Mouse (Mus musculus) embryonic facial prominence, embryonic 11.5 days (tissue): Measurements from ENCODE around the gene Pitx1. TPM values are rescaled to one million over a fixed set of nuclear protein-coding genes. Genes with fewer than 3 reads are reported as not detected.

Source experiments
- ATAC-seq: fragments of 200-750 bp; cut with Nextera tagmentation; replicated peaks from 2 replicates; pipeline ENCODE4 v1.8.0; 2017; ENCODE audit warnings: low read depth; ENCODE audit not compliant: insufficient number of reproducible peaks, low FRiP score, low TSS enrichment
- DNase-seq: peaks from one replicate; pipeline ENCODE4 v3.0.0-alpha.2; 2015; ENCODE audit warnings: low spot score
- H3K27ac ChIP-seq: fragments of 300-500 bp; sonication (generic); replicated peaks from 2 replicates; pipeline ENCODE4 v1.5.1; 2014; ENCODE audit warnings: mild to moderate bottlenecking, low read depth, low read length, control low read depth
- H3K27me3 ChIP-seq: fragments of 300-500 bp; sonication (generic); 2 replicates; pipeline ENCODE4 v1.6.1; 2014; ENCODE audit warnings: mild to moderate bottlenecking, low read length, moderate library complexity, mixed read lengths; ENCODE audit not compliant: control insufficient read depth, insufficient read depth
- H3K36me3 ChIP-seq: fragments of 300-500 bp; sonication (generic); replicated peaks from 2 replicates; pipeline ENCODE4 v1.6.1; 2014; ENCODE audit warnings: low read depth, mild to moderate bottlenecking, low read length, moderate library complexity, mixed read lengths; ENCODE audit not compliant: control insufficient read depth, insufficient read depth
- H3K4me1 ChIP-seq: fragments of 300-500 bp; sonication (generic); 2 replicates; pipeline ENCODE4 v1.6.1; 2014; ENCODE audit warnings: low read length, mixed read lengths; ENCODE audit not compliant: control insufficient read depth, insufficient read depth
- H3K4me2 ChIP-seq: fragments of 300-500 bp; sonication (generic); 2 replicates; pipeline ENCODE4 v1.6.1; 2014; ENCODE audit warnings: low read depth, mild to moderate bottlenecking, control low read depth, low read length, moderate library complexity
- H3K4me3 ChIP-seq: fragments of 300-500 bp; sonication (generic); 2 replicates; pipeline ENCODE4 v1.5.1; 2014; ENCODE audit warnings: low read depth, low read length, control low read depth
- H3K9ac ChIP-seq: fragments of 300-500 bp; sonication (generic); replicated peaks from 2 replicates; pipeline ENCODE4 v1.6.1; 2014; ENCODE audit warnings: mild to moderate bottlenecking, control low read depth, low read length
- H3K9me3 ChIP-seq: fragments of 300-500 bp; sonication (generic); replicated peaks from 2 replicates; pipeline ENCODE4 v1.6.1; 2016; ENCODE audit warnings: mild to moderate bottlenecking, low read length, inconsistent platforms, mixed read lengths; ENCODE audit not compliant: control insufficient read depth
- WGBS: fragments of 180-500 bp; shearing (Covaris S2); extraction: QIAGEN DNeasy Blood & Tissue Kit; methylation state at CpG from one replicate; pipeline ENCODE4 v1.1.7; 2014; 5-methylcytosine and 5-hydroxymethylcytosine counted together
- polyA plus RNA-seq: library from polyadenylated mRNA; unstranded; fragments of >200 nt; fragmentation: Nextera tagmentation; extraction: Ambion mirVana; gene quantifications from 2 replicates; pipeline ENCODE4 v1.2.1, GENCODE M21; 2014

Pitx1 gene
- polyA plus RNA-seq, 1 experiment from 2014 or later: 54.9 TPM

GRCm38 (mm10) chr13:55830081-55830832 is 5.7 kb downstream of the Pitx1 start:
- H3K27me3 ChIP-seq: peaks cover 64% of the 10 kb centered on the region
- H3K4me3 ChIP-seq: peak overlapping the region; percentile 48
- peak overlapping the region; percentile 79 for H3K27ac ChIP-seq
- no peaks in the 10 kb centered on the region for H3K9me3 ChIP-seq
- 0 out of 2 replicates have a peak, but pooled peaks have one; percentile 16 for ATAC-seq
- peak; percentile 57 for DNase-seq
- H3K36me3 ChIP-seq: no peaks in the 10 kb centered on the region
- peak overlapping the region; percentile 47 for H3K4me2 ChIP-seq
- peak overlapping the region; percentile 70 for H3K9ac ChIP-seq
- peaks cover 4% of the 10 kb centered on the region for H3K4me1 ChIP-seq
- 0% methylated on average over 48 of the region's 48 CpGs for WGBS

GRCm38 (mm10) chr13:55829018-55829655 is 6.9 kb downstream of the Pitx1 start:
- Histone ChIP-seq H3K9ac (peak overlapping the region; percentile 66), H3K36me3 (no peaks in the 10 kb centered on the region), H3K27me3 (peaks cover 63% of the 10 kb centered on the region), H3K27ac (peak overlapping the region; percentile 44; the same call in 1 of the 2 replicates), H3K9me3 (no peaks in the 10 kb centered on the region), H3K4me3 (peak overlapping the region; percentile 34), H3K4me2 (peak overlapping the region; percentile 38; the same call in 1 of the 2 replicates), H3K4me1 (peaks cover 4% of the 10 kb centered on the region)
- ATAC-seq (no peak), DNase-seq (no peak)
- 1% methylated on average over 12 of the region's 12 CpGs for WGBS

GRCm38 (mm10) chr13:55828141-55829017 is 7.6 kb downstream of the Pitx1 start:
- WGBS: under 1% methylated on average over 50 of the region's 50 CpGs
- Histone ChIP-seq H3K27ac (peak overlapping the region; percentile 44; the same call in 1 of the 2 replicates), H3K27me3 (peaks cover 56% of the 10 kb centered on the region), H3K4me2 (peak overlapping the region; percentile 38), H3K4me3 (peak overlapping the region; percentile 34), H3K9me3 (no peaks in the 10 kb centered on the region), H3K4me1 (peaks cover 4% of the 10 kb centered on the region), H3K9ac (peak overlapping the region; percentile 66), H3K36me3 (no peaks in the 10 kb centered on the region)
- peak; percentile 45 for DNase-seq
- ATAC-seq: no peak

- Histone ChIP-seq H3K4me3 (peak overlapping the region; percentile 34), H3K4me2 (peak overlapping the region; percentile 38), H3K9ac (peak overlapping the region; percentile 66), H3K4me1 (peaks cover 4% of the 10 kb centered on the region), H3K27me3 (peaks cover 49% of the 10 kb centered on the region), H3K36me3 (no peaks in the 10 kb centered on the region), H3K9me3 (no peaks in the 10 kb centered on the region), H3K27ac (no peak overlapping the region)
- ATAC-seq (no peak), DNase-seq (no peak)
- 1% methylated on average over 6 of the region's 6 CpGs for WGBS
Measured at GRCm38 (mm10) chr13:55827679-55828140, 8.3 kb downstream of the Pitx1 start.

GRCm38 (mm10) chr13:55826796-55827678 is 9.0 kb downstream of the Pitx1 start:
- H3K4me3 ChIP-seq: peak overlapping the region; percentile 34
- DNase-seq: no peak
- H3K27me3 ChIP-seq: peaks cover 44% of the 10 kb centered on the region
- peak overlapping the region; percentile 66 for H3K9ac ChIP-seq
- 5% methylated on average over 13 of the region's 13 CpGs for WGBS
- H3K9me3 ChIP-seq: no peaks in the 10 kb centered on the region
- H3K4me1 ChIP-seq: peaks cover 4% of the 10 kb centered on the region
- H3K4me2 ChIP-seq: peak overlapping the region; percentile 38
- no peak for ATAC-seq
- no peak overlapping the region for H3K27ac ChIP-seq
- no peaks in the 10 kb centered on the region for H3K36me3 ChIP-seq

- no peak for ATAC-seq
- WGBS: 1% methylated on average over 56 of the region's 56 CpGs
- peak overlapping the region; percentile 30 for H3K4me3 ChIP-seq
Measured at GRCm38 (mm10) chr13:55826008-55826671, 9.9 kb downstream of the Pitx1 start.

More at GRCm38 (mm10) chr13:55826008-55826671, 9.9 kb downstream of the Pitx1 start:
- Histone ChIP-seq H3K9me3 (no peaks in the 10 kb centered on the region), H3K27ac (0 out of 2 replicates have a peak overlapping the region, but pooled peaks have one; percentile 35), H3K4me1 (peaks cover 4% of the 10 kb centered on the region), H3K36me3 (no peaks in the 10 kb centered on the region), H3K4me2 (peak overlapping the region; percentile 32), H3K27me3 (peaks cover 39% of the 10 kb centered on the region), H3K9ac (peak overlapping the region; percentile 61)
- DNase-seq: no peak
